Mouse (Mus musculus): ENCODE results near the gene Spsb4.

GRCm38 (mm10) chr9:97064161-97064560 lies 45.5 kb upstream of the Spsb4 start:
- TF ChIP-seq CTCF (conservative IDR thresholded peaks at IDR 0.05; ENCODE audit: low read length) (no peak), POU5F1 (IDR thresholded peaks at IDR 0.05; ENCODE audit: borderline replicate concordance, low read length) (no peak)

All from E14TG2a.4 (cell line).